Mouse (Mus musculus): Measurements from ENCODE around the gene Aqp2. TPM values are rescaled to one million over a fixed set of nuclear protein-coding genes. Genes with fewer than 3 reads are reported as not detected.
A peak's percentile ranks its signal among the peaks of the same experiment; 100 is the strongest.

The Aqp2 gene
- polyA plus RNA-seq, 1 experiment from 2014 or later, result not detected

GRCm38 (mm10) chr15:99594951-99595350 is 16.1 kb downstream of the Aqp2 start:
- Histone ChIP-seq H3K27me3 (peaks cover 51% of the 10 kb centered on the region), H3K4me3 (no peak overlapping the region), H3K4me2 (replicated peaks) (no peak overlapping the region), H3K9ac (replicated peaks) (no peak overlapping the region), H3K36me3 (no peaks in the 10 kb centered on the region), H3K27ac (replicated peaks) (no peak overlapping the region), H3K9me3 (no peaks in the 10 kb centered on the region), H3K4me1 (peaks cover 22% of the 10 kb centered on the region)
- 80% methylated on average over 10 of the region's 10 CpGs for WGBS
- no peak for ATAC-seq (replicated peaks)

- Histone ChIP-seq H3K4me2 (replicated peaks) (peak overlapping the region; percentile 6; the same call in 1 of the 2 replicates), H3K27ac (replicated peaks) (0 out of 2 replicates have a peak overlapping the region, but pooled peaks have one; percentile 14), H3K27me3 (peaks cover 42% of the 10 kb centered on the region), H3K9me3 (no peaks in the 10 kb centered on the region), H3K36me3 (no peaks in the 10 kb centered on the region), H3K4me3 (no peak overlapping the region), H3K9ac (replicated peaks) (0 out of 2 replicates have a peak overlapping the region, but pooled peaks have one; percentile 16), H3K4me1 (peaks cover 17% of the 10 kb centered on the region)
- under 1% methylated on average over 7 of the region's 7 CpGs for WGBS
- peak; percentile 92 for ATAC-seq (replicated peaks)
Measured at GRCm38 (mm10) chr15:99596056-99596687, 17.3 kb downstream of the Aqp2 start.

- Histone ChIP-seq H3K9me3 (no peaks in the 10 kb centered on the region), H3K9ac (replicated peaks) (no peak overlapping the region), H3K4me2 (replicated peaks) (no peak overlapping the region), H3K4me3 (no peak overlapping the region), H3K36me3 (no peaks in the 10 kb centered on the region), H3K27ac (replicated peaks) (no peak overlapping the region), H3K4me1 (peaks cover 22% of the 10 kb centered on the region), H3K27me3 (peaks cover 35% of the 10 kb centered on the region)
- WGBS, result 61% methylated on average over 7 of the region's 7 CpGs
- no peak; the same call in 1 of the 2 replicates for ATAC-seq (replicated peaks)
Measured at GRCm38 (mm10) chr15:99596841-99597240, 18.0 kb downstream of the Aqp2 start.

- WGBS, result 60% methylated on average over 8 of the region's 8 CpGs
- H3K9me3 ChIP-seq, result no peaks in the 10 kb centered on the region
- H3K27me3 ChIP-seq, result peaks cover 28% of the 10 kb centered on the region
- peaks cover 22% of the 10 kb centered on the region for H3K4me1 ChIP-seq
- no peaks in the 10 kb centered on the region for H3K36me3 ChIP-seq
- no peak for ATAC-seq (replicated peaks)
- no peak overlapping the region for H3K4me2 ChIP-seq (replicated peaks)
- no peak overlapping the region for H3K4me3 ChIP-seq
- no peak overlapping the region for H3K9ac ChIP-seq (replicated peaks)
- no peak overlapping the region for H3K27ac ChIP-seq (replicated peaks)
Measured at GRCm38 (mm10) chr15:99597596-99597995, 18.7 kb downstream of the Aqp2 start.

- no peaks in the 10 kb centered on the region for H3K9me3 ChIP-seq
- no peak for ATAC-seq (replicated peaks)
- peaks cover 12% of the 10 kb centered on the region for H3K27me3 ChIP-seq
- H3K9ac ChIP-seq (replicated peaks), result no peak overlapping the region
- no peaks in the 10 kb centered on the region for H3K36me3 ChIP-seq
- H3K4me2 ChIP-seq (replicated peaks), result no peak overlapping the region
- H3K4me3 ChIP-seq, result no peak overlapping the region
- H3K27ac ChIP-seq (replicated peaks), result no peak overlapping the region
- 48% methylated on average over 17 of the region's 17 CpGs for WGBS
- H3K4me1 ChIP-seq, result peaks cover 22% of the 10 kb centered on the region
Measured at GRCm38 (mm10) chr15:99599245-99600070, 20.6 kb downstream of the Aqp2 start.

GRCm38 (mm10) chr15:99600986-99601822 is 22.3 kb downstream of the Aqp2 start, which contains the start of gene Aqp6:
Gene Aqp6, plus strand, starts transcription at chr15:99601400.
- H3K27me3 ChIP-seq, result peaks cover 3% of the 10 kb centered on the region; the same call in 1 of the 2 replicates
- no peak within 1 kb of the TSS for H3K4me2 ChIP-seq (replicated peaks)
- peaks cover 27% of the 10 kb centered on the region for H3K4me1 ChIP-seq
- no peak within 1 kb of the TSS for H3K4me3 ChIP-seq
- ATAC-seq (replicated peaks), result no peak
- no peaks in the 10 kb centered on the region for H3K9me3 ChIP-seq
- no peak within 1 kb of the TSS for H3K9ac ChIP-seq (replicated peaks)
- no peak within 1 kb of the TSS for H3K27ac ChIP-seq (replicated peaks)
- no peaks in the 10 kb centered on the region for H3K36me3 ChIP-seq
- WGBS, result 60% methylated on average over 22 of the region's 22 CpGs

GRCm38 (mm10) chr15:99601823-99602120 is 22.9 kb downstream of the Aqp2 start:
- no peaks in the 10 kb centered on the region for H3K36me3 ChIP-seq
- H3K4me3 ChIP-seq, result no peak overlapping the region
- WGBS, result 18% methylated on average over 5 of the region's 5 CpGs
- H3K9ac ChIP-seq (replicated peaks), result no peak overlapping the region
- no peak for ATAC-seq (replicated peaks)
- no peaks in the 10 kb centered on the region for H3K9me3 ChIP-seq
- no peak overlapping the region for H3K27ac ChIP-seq (replicated peaks)
- H3K27me3 ChIP-seq, result peaks cover 3% of the 10 kb centered on the region; the same call in 1 of the 2 replicates
- H3K4me2 ChIP-seq (replicated peaks), result no peak overlapping the region
- H3K4me1 ChIP-seq, result peaks cover 27% of the 10 kb centered on the region

GRCm38 (mm10) chr15:99602206-99602820 is 23.5 kb downstream of the Aqp2 start:
- Histone ChIP-seq H3K27ac (replicated peaks) (no peak overlapping the region), H3K4me2 (replicated peaks) (no peak overlapping the region)

GRCm38 (mm10) chr15:99603216-99603615 is 24.4 kb downstream of the Aqp2 start:
- Histone ChIP-seq H3K4me3 (no peak overlapping the region), H3K36me3 (no peaks in the 10 kb centered on the region), H3K4me1 (peaks cover 41% of the 10 kb centered on the region), H3K9ac (replicated peaks) (no peak overlapping the region), H3K27me3 (peaks cover 3% of the 10 kb centered on the region; the same call in 1 of the 2 replicates), H3K27ac (replicated peaks) (no peak overlapping the region), H3K9me3 (no peaks in the 10 kb centered on the region), H3K4me2 (replicated peaks) (no peak overlapping the region)
- WGBS, result 90% methylated on average over 7 of the region's 7 CpGs
- no peak for ATAC-seq (replicated peaks)

More at GRCm38 (mm10) chr15:99602206-99602820, 23.5 kb downstream of the Aqp2 start:
- Histone ChIP-seq H3K36me3 (no peaks in the 10 kb centered on the region), H3K9ac (replicated peaks) (no peak overlapping the region), H3K27me3 (peaks cover 3% of the 10 kb centered on the region; the same call in 1 of the 2 replicates), H3K4me1 (peaks cover 32% of the 10 kb centered on the region), H3K9me3 (no peaks in the 10 kb centered on the region), H3K4me3 (no peak overlapping the region)
- 69% methylated on average over 17 of the region's 17 CpGs for WGBS
- no peak for ATAC-seq (replicated peaks)

- 58% methylated on average over 3 of the region's 3 CpGs for WGBS
- no peak overlapping the region for H3K4me2 ChIP-seq (replicated peaks)
- no peak overlapping the region for H3K9ac ChIP-seq (replicated peaks)
- H3K4me1 ChIP-seq, result peaks cover 35% of the 10 kb centered on the region
- ATAC-seq (replicated peaks), result no peak
- H3K36me3 ChIP-seq, result no peaks in the 10 kb centered on the region
- H3K4me3 ChIP-seq, result no peak overlapping the region
- no peak overlapping the region for H3K27ac ChIP-seq (replicated peaks)
- no peaks in the 10 kb centered on the region for H3K27me3 ChIP-seq
- no peaks in the 10 kb centered on the region for H3K9me3 ChIP-seq
Measured at GRCm38 (mm10) chr15:99605595-99605994, 26.7 kb downstream of the Aqp2 start.

GRCm38 (mm10) chr15:99606515-99606914 is 27.7 kb downstream of the Aqp2 start:
- Histone ChIP-seq H3K4me1 (peaks cover 36% of the 10 kb centered on the region), H3K9ac (replicated peaks) (no peak overlapping the region), H3K27me3 (no peaks in the 10 kb centered on the region), H3K36me3 (no peaks in the 10 kb centered on the region), H3K4me3 (no peak overlapping the region), H3K9me3 (no peaks in the 10 kb centered on the region), H3K4me2 (replicated peaks) (no peak overlapping the region), H3K27ac (replicated peaks) (no peak overlapping the region)
- ATAC-seq (replicated peaks), result no peak
- 38% methylated on average over 5 of the region's 5 CpGs for WGBS
